Mouse (Mus musculus): ENCODE data around the gene Dgkg. TPM values are rescaled to one million over a fixed set of nuclear protein-coding genes. Genes with fewer than 3 reads are reported as not detected.

Dgkg gene
- polyA plus RNA-seq, 1 experiment from 2014 or later, result 1.3 TPM

DNA sequence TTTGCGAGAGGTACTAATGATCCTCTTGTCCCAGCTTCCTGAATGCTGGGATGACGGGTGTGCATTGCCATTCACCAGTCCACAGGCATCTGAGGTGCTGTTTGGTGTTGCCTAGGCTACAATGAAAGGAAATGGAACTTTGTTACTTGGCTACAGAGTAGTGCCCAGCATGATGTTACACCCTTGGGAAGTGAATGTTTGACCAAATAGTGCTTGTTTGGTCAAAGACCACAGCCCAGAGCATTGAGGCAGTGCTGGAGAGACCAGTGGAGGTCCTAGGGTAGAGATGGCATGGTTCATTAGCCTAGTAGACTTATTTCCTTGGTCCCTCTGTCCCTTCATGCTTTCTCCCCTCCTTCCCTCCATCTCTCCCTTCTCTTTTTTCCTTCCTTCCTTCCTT is 73.6 kb downstream of the Dgkg start:
- Histone ChIP-seq H3K4me2 (no peak overlapping the region), H3K27me3 (no peaks in the 10 kb centered on the region), H3K27ac (no peak overlapping the region), H3K4me3 (no peak overlapping the region), H3K4me1 (peaks cover 17% of the 10 kb centered on the region), H3K9me3 (replicated peaks) (no peaks in the 10 kb centered on the region), H3K36me3 (ENCODE audit: poor library complexity, severe bottlenecking) (no peaks in the 10 kb centered on the region), H3K9ac (no peak overlapping the region)
- no peak for ATAC-seq
- WGBS, result 24% methylated on average over 2 of the region's 2 CpGs

DNA sequence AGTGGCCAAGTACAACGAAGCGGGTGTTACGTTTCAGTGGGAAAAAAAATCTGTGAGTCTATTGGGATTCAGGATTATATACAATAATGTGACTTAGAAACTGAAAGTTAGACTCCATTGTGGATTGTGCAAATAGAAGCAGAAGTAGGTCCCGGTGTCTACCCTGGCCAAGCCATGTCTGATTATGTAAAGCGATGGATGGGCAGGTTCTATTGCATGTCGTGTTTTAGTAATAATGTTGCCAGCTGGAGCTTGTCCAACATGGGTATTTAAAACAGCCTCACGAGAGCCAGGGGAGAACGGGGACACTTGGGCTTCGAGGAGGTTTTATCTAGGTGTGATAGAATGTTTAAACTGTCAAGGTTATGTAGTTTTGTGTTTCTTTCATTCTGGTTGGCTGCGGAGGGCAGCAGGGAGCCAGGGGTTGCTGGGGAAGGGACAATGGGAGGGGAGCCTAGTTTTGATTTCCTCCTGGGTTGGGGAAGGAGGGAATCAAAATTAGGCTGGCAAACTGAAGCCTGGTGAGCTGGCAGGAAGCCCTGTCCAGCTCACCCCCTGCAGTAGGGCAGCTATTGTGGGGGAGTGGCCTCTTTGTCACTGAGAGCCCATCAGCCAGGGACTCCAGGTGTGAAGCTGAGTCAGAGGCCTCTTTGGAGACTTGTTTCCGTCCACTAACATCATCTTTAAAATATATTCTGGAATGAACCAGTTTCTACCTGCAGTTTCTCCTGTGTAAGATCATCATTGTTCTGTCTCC is 74.7 kb downstream of the Dgkg start:
- Histone ChIP-seq H3K4me1 (peaks cover 17% of the 10 kb centered on the region), H3K27ac (no peak overlapping the region), H3K9ac (no peak overlapping the region), H3K4me2 (peak overlapping the region; percentile 24), H3K27me3 (no peaks in the 10 kb centered on the region), H3K4me3 (no peak overlapping the region), H3K36me3 (ENCODE audit: poor library complexity, severe bottlenecking) (no peaks in the 10 kb centered on the region), H3K9me3 (replicated peaks) (no peaks in the 10 kb centered on the region)
- WGBS, result 49% methylated on average over 11 of the region's 11 CpGs
- peak; percentile 24; the same call in 1 of the 2 replicates for ATAC-seq

DNA sequence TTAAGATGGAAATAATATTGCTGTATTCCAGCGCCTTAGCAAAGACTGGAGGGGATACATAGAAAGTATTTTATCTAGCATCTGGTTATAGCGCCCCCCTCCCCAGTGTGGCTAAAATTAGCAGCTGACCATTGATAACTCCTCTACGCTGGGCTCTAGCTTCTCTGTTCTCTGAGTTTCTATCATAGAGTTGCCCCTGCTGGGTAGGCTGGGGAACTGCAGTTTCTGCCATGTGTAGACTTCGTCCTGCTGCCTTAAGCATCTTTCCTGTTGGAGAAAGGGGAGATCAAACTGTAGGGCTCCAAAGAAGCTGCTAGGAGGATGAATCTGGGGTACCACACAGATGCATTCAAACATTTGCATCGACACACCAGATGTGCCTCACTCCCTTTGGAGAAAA is 76.9 kb downstream of the Dgkg start:
- 45% methylated on average over 5 of the region's 5 CpGs for WGBS
- H3K9me3 ChIP-seq (replicated peaks), result no peaks in the 10 kb centered on the region
- no peaks in the 10 kb centered on the region for H3K36me3 ChIP-seq (ENCODE audit: poor library complexity, severe bottlenecking)
- no peak for ATAC-seq
- H3K27ac ChIP-seq, result no peak overlapping the region
- H3K27me3 ChIP-seq, result no peaks in the 10 kb centered on the region
- no peak overlapping the region for H3K9ac ChIP-seq
- H3K4me1 ChIP-seq, result peaks cover 17% of the 10 kb centered on the region
- no peak overlapping the region for H3K4me2 ChIP-seq
- H3K4me3 ChIP-seq, result no peak overlapping the region

DNA sequence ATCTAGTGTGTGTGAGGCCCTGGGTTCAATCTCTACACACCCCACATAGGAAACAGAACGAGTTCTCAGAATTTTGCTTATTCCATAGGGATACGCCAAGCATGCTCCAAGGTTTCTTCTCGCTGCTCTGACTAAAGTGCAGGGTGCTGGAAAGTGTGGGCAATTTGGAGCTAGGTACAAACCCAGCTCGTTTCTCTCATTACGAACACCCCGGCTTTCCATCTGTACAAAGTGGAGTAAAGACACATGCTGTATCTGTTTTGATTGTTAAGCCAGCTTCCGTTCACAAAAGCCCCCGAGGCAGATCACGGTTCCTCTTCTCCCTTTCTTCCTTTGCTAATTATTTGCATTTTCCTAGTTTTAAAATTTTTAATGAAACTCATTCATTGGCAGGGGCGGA is 78.1 kb downstream of the Dgkg start:
- no peak overlapping the region for H3K4me3 ChIP-seq
- no peaks in the 10 kb centered on the region for H3K36me3 ChIP-seq (ENCODE audit: poor library complexity, severe bottlenecking)
- H3K9me3 ChIP-seq (replicated peaks), result no peaks in the 10 kb centered on the region
- peaks cover 2% of the 10 kb centered on the region; the same call in 1 of the 2 replicates for H3K27me3 ChIP-seq
- no peak overlapping the region for H3K27ac ChIP-seq
- 84% methylated on average over 10 of the region's 10 CpGs for WGBS
- H3K4me1 ChIP-seq, result peaks cover 17% of the 10 kb centered on the region
- no peak for ATAC-seq
- no peak overlapping the region for H3K4me2 ChIP-seq
- no peak overlapping the region for H3K9ac ChIP-seq

DNA sequence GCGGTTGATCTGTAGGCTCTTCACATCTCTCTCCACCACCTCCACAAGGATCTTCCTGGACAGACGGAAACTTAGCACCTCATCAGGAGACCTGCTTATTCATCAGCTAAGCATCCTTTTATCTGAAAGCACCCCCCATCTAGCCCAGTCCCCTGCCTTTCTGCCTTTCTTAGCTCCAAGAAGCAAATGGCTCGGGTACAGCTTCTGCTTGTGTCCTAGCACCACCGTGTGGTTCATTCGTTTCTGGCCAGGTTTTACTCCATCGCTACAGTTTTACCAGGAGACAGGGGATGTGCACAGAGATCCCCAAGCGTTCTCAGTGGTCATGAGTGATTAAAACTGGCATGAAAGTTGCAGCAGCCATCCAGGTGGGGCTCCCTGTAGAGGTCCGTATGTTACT is 79.4 kb downstream of the Dgkg start:
- H3K27ac ChIP-seq, result no peak overlapping the region
- WGBS, result 56% methylated on average over 8 of the region's 8 CpGs

DNA sequence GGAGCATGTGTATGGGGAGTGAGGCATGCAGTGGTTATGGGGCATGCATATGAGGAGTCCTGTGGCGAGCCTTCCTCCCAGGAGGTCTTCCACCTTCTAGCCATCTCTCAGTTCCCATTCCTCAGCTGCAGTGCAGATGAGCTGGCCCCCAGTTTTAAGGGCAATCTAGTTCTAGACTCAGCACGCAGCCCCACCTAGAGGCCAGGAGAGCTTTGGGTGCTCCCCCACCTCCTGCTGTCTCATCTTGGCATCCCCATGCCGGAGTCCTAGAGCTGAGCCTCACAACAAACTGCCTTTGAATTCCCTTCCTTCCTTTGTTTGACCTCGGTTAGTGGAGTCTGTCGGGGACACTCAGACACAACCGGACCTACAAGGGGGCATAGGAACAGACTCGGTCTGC is 82.9 kb downstream of the Dgkg start:
- Histone ChIP-seq H3K4me1 (no peaks in the 10 kb centered on the region), H3K4me3 (no peak overlapping the region), H3K4me2 (no peak overlapping the region), H3K9me3 (replicated peaks) (no peaks in the 10 kb centered on the region), H3K27ac (no peak overlapping the region), H3K36me3 (ENCODE audit: poor library complexity, severe bottlenecking) (no peaks in the 10 kb centered on the region), H3K27me3 (peaks cover 13% of the 10 kb centered on the region), H3K9ac (no peak overlapping the region)
- no peak for ATAC-seq
- 77% methylated on average over 7 of the region's 7 CpGs for WGBS

More for the DNA sequence above, 79.4 kb downstream of the Dgkg start:
- no peak for ATAC-seq
- H3K9ac ChIP-seq, result no peak overlapping the region
- peaks cover 9% of the 10 kb centered on the region for H3K27me3 ChIP-seq
- no peaks in the 10 kb centered on the region for H3K9me3 ChIP-seq (replicated peaks)
- peaks cover 10% of the 10 kb centered on the region for H3K4me1 ChIP-seq
- H3K4me2 ChIP-seq, result no peak overlapping the region
- H3K36me3 ChIP-seq (ENCODE audit: poor library complexity, severe bottlenecking), result no peaks in the 10 kb centered on the region
- no peak overlapping the region for H3K4me3 ChIP-seq

DNA sequence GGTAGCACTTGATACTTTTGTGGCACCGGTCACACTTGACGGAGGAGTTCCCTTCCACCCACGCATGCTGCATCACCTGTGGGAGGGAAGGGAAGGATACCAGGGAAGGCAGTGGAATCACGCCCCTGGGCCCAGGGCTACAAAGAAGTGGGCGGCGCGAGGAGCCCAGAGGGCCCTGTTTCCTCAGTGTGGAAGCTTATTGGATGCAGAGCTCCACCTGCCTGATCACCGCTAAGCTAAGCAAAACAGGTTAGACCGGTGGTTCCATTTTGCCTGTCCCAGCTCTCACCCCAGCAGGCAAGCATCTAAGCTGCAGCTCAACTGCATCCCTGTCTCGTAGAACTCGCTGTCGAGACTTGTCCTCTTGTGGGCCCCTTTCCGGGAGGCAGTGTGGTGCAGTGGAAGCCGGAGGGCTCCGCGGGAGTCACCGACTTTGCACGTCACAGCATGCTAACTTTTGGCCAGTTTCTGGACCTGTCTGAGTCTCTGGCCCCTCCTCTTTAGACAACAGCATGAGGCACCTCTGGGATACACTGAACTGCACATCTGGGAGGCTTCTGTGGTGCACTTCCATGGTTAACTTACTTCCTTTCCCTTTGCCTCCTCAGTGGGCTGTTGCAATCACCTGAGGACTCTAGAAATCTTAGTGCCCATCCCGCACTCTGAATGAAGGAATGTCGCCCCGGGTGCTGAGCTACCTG is 84.2 kb downstream of the Dgkg start:
- WGBS, result 41% methylated on average over 21 of the region's 21 CpGs
- ATAC-seq, result no peak
- Histone ChIP-seq H3K9me3 (replicated peaks) (no peaks in the 10 kb centered on the region), H3K4me1 (no peaks in the 10 kb centered on the region), H3K4me2 (no peak overlapping the region), H3K4me3 (no peak overlapping the region), H3K27ac (no peak overlapping the region), H3K27me3 (peaks cover 13% of the 10 kb centered on the region), H3K36me3 (ENCODE audit: poor library complexity, severe bottlenecking) (no peaks in the 10 kb centered on the region), H3K9ac (no peak overlapping the region)

DNA sequence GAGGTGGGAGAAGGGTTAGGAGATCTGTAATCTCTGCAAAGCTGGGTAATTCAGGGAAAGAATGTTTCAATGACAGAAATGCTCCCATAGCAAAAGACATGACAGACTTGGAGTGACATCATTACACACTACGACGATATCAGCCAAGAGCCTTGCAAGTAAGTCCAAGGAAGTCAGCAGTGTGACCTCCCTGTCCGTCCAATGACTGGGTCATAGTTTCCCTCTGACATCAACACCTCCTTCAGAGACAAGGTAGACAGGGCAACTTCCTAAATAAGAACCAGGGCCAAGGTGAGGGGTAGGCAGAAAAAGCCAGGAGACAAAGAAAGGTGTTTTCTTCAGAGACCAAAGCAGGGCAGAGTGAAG is 92.1 kb downstream of the Dgkg start:
- Histone ChIP-seq H3K4me2 (no peak overlapping the region), H3K27me3 (no peaks in the 10 kb centered on the region), H3K9ac (no peak overlapping the region), H3K4me1 (no peaks in the 10 kb centered on the region), H3K27ac (no peak overlapping the region), H3K4me3 (no peak overlapping the region), H3K36me3 (ENCODE audit: poor library complexity, severe bottlenecking) (no peaks in the 10 kb centered on the region), H3K9me3 (replicated peaks) (no peaks in the 10 kb centered on the region)
- ATAC-seq, result 0 out of 2 replicates have a peak, but pooled peaks have one; percentile 24
- WGBS, result 85% methylated on average over 3 of the region's 3 CpGs

DNA sequence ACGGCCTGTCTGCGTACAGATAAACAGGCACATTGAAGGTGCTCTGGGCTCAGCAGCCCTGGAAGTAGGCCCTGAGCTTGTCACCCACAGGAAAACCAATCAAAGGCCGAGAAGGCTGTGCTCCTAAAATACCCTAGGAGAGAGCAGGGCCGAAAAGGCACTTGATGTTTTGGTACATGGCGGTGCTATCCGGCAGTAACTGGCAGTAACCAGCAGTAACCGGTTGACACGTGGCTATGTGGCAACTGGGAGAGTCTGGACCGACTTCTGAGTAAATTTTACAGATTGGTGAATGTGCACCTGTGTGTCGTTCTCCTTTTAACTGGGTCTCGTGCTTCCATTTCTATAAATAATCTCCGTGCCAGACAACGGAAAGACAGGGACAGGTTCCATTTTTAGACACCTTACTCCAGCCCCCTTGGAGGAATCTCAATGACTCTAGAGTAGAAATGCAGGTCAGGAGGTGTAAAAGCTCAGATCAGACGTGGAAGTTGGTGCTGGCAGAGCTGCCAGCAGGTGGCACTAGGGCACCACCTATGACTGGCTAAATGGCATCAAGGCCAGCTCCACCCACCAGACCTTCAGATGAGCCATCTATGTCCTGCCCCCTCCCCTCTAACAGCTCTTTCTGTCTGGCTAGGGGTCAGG is 92.6 kb downstream of the Dgkg start:
- no peaks in the 10 kb centered on the region for H3K9me3 ChIP-seq (replicated peaks)
- H3K9ac ChIP-seq, result no peak overlapping the region

DNA sequence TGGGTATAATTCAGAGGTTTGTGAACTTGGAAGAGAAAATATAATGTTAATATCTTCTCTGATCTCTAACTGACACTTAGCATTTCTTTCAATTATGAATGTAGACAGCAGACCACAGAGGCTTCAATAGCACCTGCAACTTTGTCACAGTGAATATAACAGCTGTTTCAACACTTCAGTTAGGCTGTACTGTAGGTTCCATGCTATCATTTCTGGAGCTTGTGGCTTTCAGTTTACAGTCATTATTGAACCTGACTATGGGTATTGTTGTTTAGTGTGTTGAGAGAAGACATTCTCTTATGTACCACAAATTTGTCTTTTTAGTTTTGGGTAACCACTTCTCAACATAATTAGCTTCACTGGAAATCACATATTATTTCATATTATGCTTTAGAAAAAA is 93.4 kb downstream of the Dgkg start:
- H3K4me2 ChIP-seq, result no peak overlapping the region
- H3K4me3 ChIP-seq, result no peak overlapping the region
- no peak for ATAC-seq
- no peaks in the 10 kb centered on the region for H3K27me3 ChIP-seq
- no peak overlapping the region for H3K27ac ChIP-seq
- H3K4me1 ChIP-seq, result no peaks in the 10 kb centered on the region
- H3K9me3 ChIP-seq (replicated peaks), result no peaks in the 10 kb centered on the region
- H3K36me3 ChIP-seq (ENCODE audit: poor library complexity, severe bottlenecking), result no peaks in the 10 kb centered on the region
- H3K9ac ChIP-seq, result no peak overlapping the region

More for the DNA sequence above, 92.6 kb downstream of the Dgkg start:
- WGBS, result 66% methylated on average over 14 of the region's 14 CpGs
- Histone ChIP-seq H3K4me1 (no peaks in the 10 kb centered on the region), H3K36me3 (ENCODE audit: poor library complexity, severe bottlenecking) (no peaks in the 10 kb centered on the region), H3K27ac (no peak overlapping the region), H3K4me3 (no peak overlapping the region), H3K27me3 (no peaks in the 10 kb centered on the region), H3K4me2 (no peak overlapping the region)
- peak; percentile 70 for ATAC-seq

DNA sequence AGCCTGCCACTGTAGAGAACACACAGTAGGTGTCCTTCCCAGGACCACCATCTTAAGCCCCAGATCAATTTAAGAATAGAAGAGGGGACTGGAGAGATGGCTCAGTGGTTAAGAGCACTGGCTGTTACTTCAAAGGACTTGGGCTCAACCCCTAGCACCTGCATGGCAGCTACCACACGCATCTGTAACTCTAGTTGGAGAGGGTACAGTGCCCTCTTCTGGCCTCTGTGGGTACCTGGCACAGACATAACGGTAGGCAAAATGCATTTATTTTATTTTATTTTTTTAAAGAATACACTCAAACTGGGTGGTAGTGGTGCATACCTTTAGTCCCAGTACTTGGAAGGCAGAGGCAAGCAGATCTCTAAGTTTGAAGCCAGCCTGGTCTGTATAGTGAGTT is 102.0 kb downstream of the Dgkg start:
- H3K36me3 ChIP-seq (ENCODE audit: poor library complexity, severe bottlenecking), result no peaks in the 10 kb centered on the region
- no peaks in the 10 kb centered on the region for H3K9me3 ChIP-seq (replicated peaks)
- H3K9ac ChIP-seq, result no peak overlapping the region
- no peak overlapping the region for H3K4me3 ChIP-seq
- ATAC-seq, result no peak
- H3K27ac ChIP-seq, result no peak overlapping the region
- peaks cover 3% of the 10 kb centered on the region; the same call in 1 of the 2 replicates for H3K27me3 ChIP-seq
- H3K4me1 ChIP-seq, result no peaks in the 10 kb centered on the region
- no peak overlapping the region for H3K4me2 ChIP-seq
- 29% methylated on average over 2 of the region's 2 CpGs for whole genome bisulfite sequencing

DNA sequence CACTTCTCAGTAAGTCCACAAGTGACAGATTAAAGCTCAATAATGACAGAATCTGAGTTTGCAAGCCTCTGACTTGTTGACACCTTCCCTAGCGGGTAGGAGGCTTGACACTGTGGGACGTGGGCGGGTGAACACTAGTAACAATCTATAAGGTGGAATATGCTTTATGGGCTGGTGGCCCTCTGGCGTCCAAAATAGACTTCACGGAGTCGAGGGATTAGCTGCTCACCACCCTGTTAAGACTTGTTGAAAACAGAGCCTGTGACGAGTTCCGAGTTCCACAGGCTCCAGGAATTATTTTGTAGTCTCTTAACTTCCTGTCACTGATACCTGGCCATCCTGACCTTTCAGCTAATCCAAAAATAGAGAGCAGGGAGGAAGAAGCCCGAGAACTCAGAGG is 104.7 kb downstream of the Dgkg start:
- H3K9ac ChIP-seq, result no peak overlapping the region
- no peak overlapping the region for H3K4me2 ChIP-seq
- no peak overlapping the region for H3K27ac ChIP-seq
- no peaks in the 10 kb centered on the region for H3K36me3 ChIP-seq (ENCODE audit: poor library complexity, severe bottlenecking)
- H3K27me3 ChIP-seq, result peaks cover 9% of the 10 kb centered on the region; the same call in 1 of the 2 replicates
- ATAC-seq, result no peak
- H3K9me3 ChIP-seq (replicated peaks), result no peaks in the 10 kb centered on the region
- H3K4me1 ChIP-seq, result peaks cover 11% of the 10 kb centered on the region
- 59% methylated on average over 9 of the region's 9 CpGs for WGBS
- H3K4me3 ChIP-seq, result no peak overlapping the region
